Mouse (Mus musculus) MEL (cell line): Measurements from ENCODE around the gene Ccnh.

Experiments used
- CTCF ChIP-seq, 3 experiments: IDR thresholded peaks in 2 of 3; conservative IDR thresholded peaks in 1 of 3; 2 replicates each; pipeline ENCODE4 v1.5.1; 2011 to 2012; ENCODE audit warnings: low read length in 3 of 3, low read depth in 2 of 3, mild to moderate bottlenecking in 2 of 3, improper control_type of control experiment in 1 of 3, inconsistent platforms in 1 of 3, mixed read lengths in 1 of 3, moderate library complexity in 1 of 3; ENCODE audit not compliant: control insufficient read depth in 1 of 3, insufficient read depth in 1 of 3, poor library complexity in 1 of 3, severe bottlenecking in 1 of 3
- ELF1 ChIP-seq: IDR thresholded peaks from 2 replicates; pipeline ENCODE4 v1.6.1; 2014; ENCODE audit warnings: low read depth, mild to moderate bottlenecking, inconsistent platforms, low read length, improper control_type of control experiment, moderate library complexity
- ETS1 ChIP-seq: IDR thresholded peaks from 2 replicates; pipeline ENCODE4 v1.6.1; 2012; ENCODE audit warnings: low read depth, mild to moderate bottlenecking, inconsistent platforms, low read length, improper control_type of control experiment, moderate library complexity
- GATA1 ChIP-seq: IDR thresholded peaks from 2 replicates; pipeline ENCODE4 v1.6.1; 2011; ENCODE audit warnings: low read depth, low read length, improper control_type of control experiment
- KAT2A ChIP-seq: conservative IDR thresholded peaks from 2 replicates; pipeline ENCODE4 v1.6.1; 2012; ENCODE audit warnings: low read depth, low read length, improper control_type of control experiment, inconsistent platforms
- MAFK ChIP-seq: IDR thresholded peaks from 2 replicates; pipeline ENCODE4 v1.6.1; 2011; ENCODE audit warnings: low read depth, mild to moderate bottlenecking, low read length, improper control_type of control experiment, borderline replicate concordance
- MAX ChIP-seq: IDR thresholded peaks from 2 replicates; pipeline ENCODE4 v1.6.1; 2011; ENCODE audit warnings: low read length, improper control_type of control experiment
- NELFE ChIP-seq: IDR thresholded peaks from 2 replicates; pipeline ENCODE4 v1.6.1; 2011; ENCODE audit warnings: low read depth, low read length, improper control_type of control experiment
- POLR2A ChIP-seq, 2 experiments: IDR thresholded peaks; 2 replicates each; pipeline ENCODE4 v1.6.1; 2011 to 2012; ENCODE audit warnings: low read length in 2 of 2, mild to moderate bottlenecking in 2 of 2, control low read depth in 1 of 2, improper control_type of control experiment in 1 of 2, low read depth in 1 of 2, moderate library complexity in 1 of 2; ENCODE audit not compliant: control insufficient read depth in 1 of 2, insufficient read depth in 1 of 2, poor library complexity in 1 of 2
- SIN3A ChIP-seq: IDR thresholded peaks from 2 replicates; pipeline ENCODE4 v1.6.1; 2012; ENCODE audit warnings: low read length, improper control_type of control experiment, inconsistent platforms
- USF2 ChIP-seq, 2 experiments: IDR thresholded peaks; 2 replicates each; pipeline ENCODE4 v1.6.1; 2011 to 2012; ENCODE audit warnings: improper control_type of control experiment in 2 of 2, low read length in 2 of 2, borderline replicate concordance in 1 of 2, inconsistent platforms in 1 of 2, low read depth in 1 of 2, mild to moderate bottlenecking in 1 of 2; ENCODE audit not compliant: insufficient read depth in 1 of 2
- ZKSCAN1 ChIP-seq: IDR thresholded peaks from 2 replicates; pipeline ENCODE4 v1.6.1; 2012; ENCODE audit warnings: low read depth, mild to moderate bottlenecking, inconsistent platforms, low read length, improper control_type of control experiment, moderate library complexity

GRCm38 (mm10) chr13:85207493-85207892 lies 18.3 kb downstream of the Ccnh start:
- no peak for TF ChIP-seq GATA1
- no peak for TF ChIP-seq ETS1
- TF ChIP-seq ELF1 = no peak
- TF ChIP-seq POLR2A (IDR thresholded peaks at IDR 0.05; ENCODE audit: control insufficient read depth in 1 of 2, insufficient read depth in 1 of 2, low read depth in 1 of 2, low read length in 2 of 2, poor library complexity in 1 of 2) = no peak
- TF ChIP-seq CTCF (IDR thresholded peaks at IDR 0.05 in 2 of 3, conservative IDR thresholded peaks at IDR 0.05 in 1 of 3; ENCODE audit: control insufficient read depth in 1 of 3, insufficient read depth in 1 of 3, low read depth in 2 of 3, low read length in 3 of 3, poor library complexity in 1 of 3, severe bottlenecking in 1 of 3) = peak in 1 of 3 experiments; percentile 54; a peak in 3 of 6 replicates
- TF ChIP-seq MAFK = no peak
- TF ChIP-seq ZKSCAN1 = no peak; the same call in 1 of the 2 replicates
- no peak for TF ChIP-seq NELFE
- no peak for TF ChIP-seq USF2 (IDR thresholded peaks at IDR 0.05; ENCODE audit: borderline replicate concordance in 1 of 2, insufficient read depth in 1 of 2, low read depth in 1 of 2, low read length in 2 of 2)
- TF ChIP-seq MAX = no peak
- no peak for TF ChIP-seq SIN3A
- TF ChIP-seq KAT2A = no peak
